Mouse (Mus musculus): Measurements from ENCODE around the gene Rfx2.

DNA sequence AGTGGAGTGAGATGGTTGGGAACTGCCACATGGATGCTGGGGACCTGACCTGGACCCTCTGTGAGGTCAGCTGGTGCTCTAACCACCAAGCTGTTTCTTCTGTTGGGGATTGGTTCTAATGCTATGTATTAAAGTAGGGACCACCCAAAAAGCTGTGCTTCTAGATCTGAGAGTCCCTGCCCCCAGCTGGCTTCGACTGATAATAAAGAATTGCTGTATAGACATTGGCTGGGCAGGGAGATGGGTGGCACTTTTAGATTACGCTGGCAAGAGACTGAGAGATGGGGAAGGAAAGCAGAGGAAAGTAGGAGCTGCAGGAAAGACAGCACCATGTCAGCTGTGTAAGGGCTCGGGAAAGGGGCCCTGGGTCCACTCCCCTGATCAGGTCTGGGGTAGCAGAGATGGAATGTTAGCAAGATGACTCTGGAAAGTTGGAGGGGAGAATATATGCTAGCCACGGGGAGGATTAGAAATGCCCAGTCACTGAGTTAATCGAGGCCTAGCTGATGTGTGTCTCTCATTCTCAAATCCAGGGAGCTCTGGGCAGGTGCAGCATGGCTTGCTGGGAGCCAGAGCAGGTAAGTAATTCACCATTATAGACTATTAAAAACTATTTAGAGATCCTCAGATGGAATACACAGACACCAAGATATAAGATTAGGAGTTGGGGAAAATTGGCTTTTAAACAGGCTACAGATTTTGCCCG, 37.0 kb downstream of the Rfx2 start:
- TF ChIP-seq CTCF (IDR thresholded peaks at IDR 0.05; ENCODE audit: extremely low read depth, insufficient read depth, low read length) (no peak), POLR2A (IDR thresholded peaks at IDR 0.05; ENCODE audit: extremely low read depth, insufficient read depth, low read length) (no peak)
